Mouse (Mus musculus) frontal cortex, postnatal 25 days (tissue): ENCODE measurements at regions not wholly inside any gene's neighbourhood (a gene's known extent, or its start where the extent isn't known, plus 50 kb on each side); places are given as distances from the start of the nearest gene placed in this dataset.

Experiments used
- DNase-seq, 2 experiments: peaks; one replicate each; pipeline ENCODE4 v3.0.0; 2022; ENCODE audit warnings: low spot score in 2 of 2

GRCm38 (mm10) chr14:108334879-108335278 is 579.1 kb downstream of the Slitrk1 start:
- no peak for DNase-seq

GRCm38 (mm10) chr14:108326425-108326824 is 587.5 kb downstream of the Slitrk1 start:
- DNase-seq = no peak

GRCm38 (mm10) chr14:108323364-108324037 is 590.5 kb downstream of the Slitrk1 start:
- DNase-seq = no peak

DNA sequence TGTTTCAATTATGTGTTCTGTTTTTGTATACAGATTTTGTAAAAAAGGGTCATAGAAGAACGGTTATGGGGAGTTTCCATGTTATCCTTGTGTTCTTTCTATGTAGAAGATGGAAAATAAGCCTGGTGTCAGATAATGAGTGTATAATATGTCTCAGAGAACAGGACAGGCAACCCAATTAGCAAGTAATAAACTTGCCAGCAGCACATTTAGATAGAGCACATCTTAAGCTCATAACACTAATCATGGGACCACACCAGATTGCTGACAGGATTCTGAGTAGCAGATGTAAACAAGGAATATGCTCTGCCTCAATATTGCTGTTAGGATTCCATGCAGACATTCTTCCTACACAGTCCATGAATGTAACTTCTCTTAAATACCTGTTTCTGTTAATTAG is 606.3 kb downstream of the Slitrk1 start:
- no peak for DNase-seq

GRCm38 (mm10) chr14:108279630-108280029 is 634.3 kb downstream of the Slitrk1 start:
- no peak for DNase-seq

- no peak for DNase-seq
Measured at GRCm38 (mm10) chr14:108261083-108261482, 652.9 kb downstream of the Slitrk1 start.

- peak; percentile 22 to 61 for DNase-seq
Measured at GRCm38 (mm10) chr14:108247365-108247764, 666.6 kb downstream of the Slitrk1 start.

- DNase-seq = no peak
Measured at GRCm38 (mm10) chr14:108225483-108226124, 688.4 kb downstream of the Slitrk1 start.

DNA sequence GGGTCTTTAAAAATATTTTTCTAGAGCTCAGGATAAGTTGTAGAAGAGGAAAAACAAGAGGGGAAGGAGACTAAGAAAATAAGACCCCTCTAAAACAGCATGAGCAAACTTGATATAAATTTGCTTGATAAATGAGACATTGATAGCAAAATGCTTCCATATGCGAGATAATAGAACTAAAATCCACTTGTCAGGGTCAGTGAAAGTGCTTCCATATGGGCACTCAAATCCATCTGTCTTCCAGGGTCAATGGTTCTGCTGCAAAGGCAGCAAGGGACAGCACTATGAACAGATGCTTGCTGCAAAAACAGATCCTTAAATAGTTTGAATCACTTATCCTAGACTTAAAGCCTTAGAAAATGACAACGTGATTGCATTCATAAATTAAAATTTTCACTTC is 704.7 kb downstream of the Slitrk1 start:
- DNase-seq = no peak

GRCm38 (mm10) chr14:108199133-108199532 is 714.8 kb downstream of the Slitrk1 start:
- DNase-seq = no peak

DNA sequence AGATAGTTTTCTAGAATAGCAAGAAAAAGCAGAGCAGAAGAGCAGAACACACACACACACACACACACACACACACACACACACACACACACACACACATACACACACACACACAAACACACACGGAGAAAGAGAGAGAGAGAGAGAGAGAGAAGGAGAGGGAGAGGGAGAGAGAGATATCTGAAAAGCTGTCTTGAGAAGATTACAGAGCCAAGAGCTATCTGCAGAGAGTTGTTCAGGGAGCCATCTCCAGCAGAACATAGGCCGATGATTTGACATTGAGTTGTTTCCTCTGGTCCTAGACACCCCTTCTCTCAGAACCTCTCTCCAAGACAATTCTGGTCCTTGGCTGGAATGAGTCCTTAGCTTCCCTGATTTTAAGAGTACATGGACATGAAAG is 733.0 kb downstream of the Slitrk1 start:
- DNase-seq = no peak

DNA sequence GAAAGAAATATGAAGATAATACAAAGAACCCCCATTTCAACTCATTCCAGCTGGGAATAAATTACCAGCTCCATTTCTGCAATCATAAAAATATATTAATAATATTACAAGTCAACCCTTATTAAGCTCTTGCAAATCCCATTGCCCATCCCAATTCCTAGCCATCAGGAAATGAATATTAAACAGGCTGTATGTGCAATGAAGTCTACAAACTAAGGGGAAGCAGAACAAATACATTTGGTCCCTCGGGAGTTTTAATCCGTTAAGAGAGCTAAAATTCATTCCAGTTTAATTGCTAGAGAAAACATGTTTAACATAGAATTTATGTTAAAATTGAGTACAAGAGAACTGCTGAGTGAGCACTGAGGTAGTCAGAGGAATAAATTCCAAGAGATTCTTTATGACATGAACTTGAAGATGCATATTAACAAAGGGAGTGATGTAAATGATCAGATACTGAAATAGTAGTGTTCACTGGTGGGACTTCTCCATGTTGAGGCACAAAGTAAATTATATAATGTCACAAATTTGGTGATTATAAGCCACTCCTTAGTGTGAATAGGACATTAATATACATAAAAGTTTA is 738.6 kb downstream of the Slitrk1 start:
- no peak for DNase-seq

- DNase-seq = no peak
Measured at GRCm38 (mm10) chr14:108152981-108153380, 761.0 kb downstream of the Slitrk1 start.

DNA sequence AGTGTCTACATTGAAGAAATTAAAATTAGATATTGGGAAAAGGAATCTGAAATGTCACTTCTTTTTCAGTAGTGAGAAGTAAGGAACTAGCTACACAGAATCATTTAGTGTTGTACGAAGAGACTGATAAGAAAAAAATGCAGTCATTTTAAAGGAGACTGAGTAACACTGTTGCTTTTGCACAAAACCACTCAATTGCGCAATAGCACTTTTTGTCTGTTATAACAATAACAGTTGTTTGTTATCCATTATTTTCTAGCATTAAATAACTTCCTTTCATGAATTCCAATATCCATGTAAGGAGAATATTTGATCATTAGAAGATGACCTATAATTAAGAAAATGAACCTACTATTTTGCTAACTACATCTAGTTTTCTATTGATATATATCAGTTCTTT is 790.8 kb downstream of the Slitrk1 start:
- no peak for DNase-seq

DNA sequence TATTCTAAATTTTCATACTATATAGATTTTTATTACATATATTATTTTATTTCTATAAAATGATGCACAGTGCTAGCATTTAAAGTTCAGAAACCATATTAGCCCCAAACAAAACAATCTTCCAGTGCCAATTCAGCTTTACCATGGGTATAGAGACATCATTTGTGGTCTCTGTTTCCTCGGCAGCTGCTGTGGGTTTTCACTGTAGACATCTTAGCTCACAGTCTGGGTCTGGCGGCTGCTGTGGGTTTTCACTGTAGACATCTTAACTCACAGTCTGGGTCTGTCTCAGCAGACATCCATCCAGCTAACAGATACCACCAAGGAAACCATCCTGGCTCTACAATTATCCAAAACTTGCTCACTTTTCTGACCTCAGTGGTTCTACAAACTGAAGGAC is 808.9 kb downstream of the Slitrk1 start:
- DNase-seq = no peak

DNA sequence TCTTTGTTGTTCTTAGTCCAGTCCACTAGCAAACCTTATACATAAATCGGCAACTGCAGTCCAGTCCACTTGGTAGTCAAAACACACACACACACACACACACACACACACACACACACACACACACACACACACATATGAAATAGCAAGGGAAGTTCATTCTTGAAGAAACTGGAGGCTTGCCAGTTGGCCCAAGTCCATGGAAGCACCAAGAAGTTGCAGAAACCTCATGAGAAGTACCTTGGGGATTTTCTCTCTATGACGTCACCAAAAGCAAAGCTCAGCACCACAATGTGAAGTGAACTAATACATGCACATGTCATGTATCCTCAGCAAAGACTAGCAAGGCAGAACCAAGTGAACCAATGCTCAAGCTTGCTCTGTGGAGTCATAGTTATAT is 823.0 kb downstream of the Slitrk1 start:
- no peak for DNase-seq

GRCm38 (mm10) chr14:108049997-108050396 is 864.0 kb downstream of the Slitrk1 start:
- no peak for DNase-seq

DNA sequence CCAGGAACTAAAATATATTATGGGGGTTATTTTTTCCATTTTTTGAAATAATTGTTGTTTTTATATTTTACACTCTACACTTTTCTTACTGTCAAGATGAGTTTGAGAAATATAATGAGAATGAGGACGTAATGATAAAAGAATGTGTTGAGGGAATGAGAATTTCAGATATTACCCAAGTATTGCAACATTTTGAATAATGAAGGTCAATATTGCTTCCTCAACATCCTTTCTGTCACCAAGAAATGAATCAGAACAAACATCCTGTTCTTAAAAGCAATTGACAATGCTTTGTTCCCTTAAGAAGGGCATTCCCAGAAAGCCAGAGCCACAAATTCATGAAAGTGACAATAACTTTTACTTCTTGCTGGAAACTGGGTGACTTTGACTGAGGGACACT is 878.0 kb downstream of the Slitrk1 start:
- no peak for DNase-seq

- no peak for DNase-seq
Measured at GRCm38 (mm10) chr14:108034162-108034561, 879.8 kb downstream of the Slitrk1 start.

DNA sequence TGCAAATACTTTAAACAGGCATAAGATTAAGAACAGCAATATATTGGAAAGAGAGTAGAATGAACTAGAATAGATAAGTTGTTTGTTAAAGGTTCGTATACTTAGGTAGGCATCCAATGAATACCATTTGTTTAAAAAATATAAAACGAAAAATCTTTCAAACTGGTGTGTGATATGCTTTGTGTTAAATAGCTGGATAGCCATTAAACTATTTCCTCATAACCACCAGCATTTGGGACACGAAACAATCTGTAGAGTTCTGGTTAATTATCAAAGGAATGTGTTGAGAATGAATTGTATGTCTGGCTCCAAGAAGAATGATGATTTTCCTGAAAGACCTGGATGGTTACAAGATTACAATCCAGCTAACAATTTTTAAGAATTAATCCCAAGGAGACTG is 891.4 kb downstream of the Slitrk1 start:
- no peak for DNase-seq

DNA sequence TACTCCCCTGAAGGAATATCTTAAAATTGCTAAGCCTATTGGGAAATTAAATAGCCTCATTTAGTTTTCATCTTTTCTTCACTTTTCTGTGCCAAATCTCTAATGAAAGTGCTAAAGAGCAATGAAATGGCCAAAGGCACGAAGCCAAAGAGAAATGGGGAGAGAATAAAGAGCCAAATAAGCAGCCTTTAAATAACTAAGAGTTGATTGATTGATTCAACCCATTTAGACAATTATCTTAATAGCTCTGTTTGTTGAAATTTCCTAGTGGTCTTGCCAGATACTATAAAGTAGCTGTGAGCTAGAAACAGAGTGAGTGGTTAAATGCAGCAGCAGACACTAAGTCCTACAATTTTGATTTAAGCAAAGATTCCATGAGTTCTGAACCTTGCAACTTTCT is 891.9 kb downstream of the Slitrk1 start:
- DNase-seq = no peak

DNA sequence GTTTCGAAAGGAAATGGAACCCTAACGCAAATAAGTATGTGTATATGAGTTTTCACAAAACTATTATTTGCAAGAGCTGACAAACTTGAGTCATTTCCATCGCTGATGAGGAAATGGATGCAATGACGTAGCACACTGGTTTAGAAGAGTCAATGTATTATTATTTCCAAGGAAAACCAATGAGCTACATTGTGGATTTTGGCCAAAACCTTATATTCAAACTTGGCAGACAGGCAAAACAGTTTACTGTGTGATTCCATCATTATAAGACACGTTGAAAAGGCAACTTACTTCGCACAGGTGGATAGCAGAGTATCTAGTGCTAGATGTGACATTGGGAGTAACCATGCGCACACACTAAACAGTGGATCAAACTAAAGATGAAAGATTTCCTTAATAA is 892.6 kb downstream of the Slitrk1 start:
- no peak for DNase-seq

DNA sequence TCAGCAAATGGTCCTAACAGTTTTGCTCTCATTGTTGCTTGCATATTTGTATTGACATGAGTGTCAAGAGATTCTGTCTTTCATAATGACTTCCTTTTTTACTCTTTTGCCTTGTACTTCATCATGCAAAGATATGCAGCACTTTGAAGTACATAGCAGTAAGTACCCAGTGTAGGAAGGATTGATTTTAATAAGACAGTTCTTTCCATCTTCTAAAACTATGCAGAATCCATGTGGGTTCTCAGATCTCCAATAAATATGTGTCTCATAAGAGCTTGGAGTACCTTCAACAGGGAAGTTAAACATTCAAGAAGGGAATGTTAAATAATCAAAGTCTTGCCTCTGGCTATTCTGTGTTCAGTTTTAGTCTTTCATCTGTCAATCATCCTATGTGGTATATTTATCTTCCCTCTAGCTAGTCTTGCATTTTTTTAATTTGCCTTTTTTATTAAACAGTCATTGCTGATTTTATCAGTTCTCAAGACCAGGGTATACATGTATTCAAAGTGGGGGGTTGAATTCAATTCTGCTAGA is 926.1 kb downstream of the Slitrk1 start:
- DNase-seq = no peak
